In genomic region chr10:94382618-94383017, GRCm38 (mm10) we compare ENCODE assay signal across 21 mouse cellular contexts.
DNase-seq lines count a peak whose midpoint lies in the region; ATAC-seq and TF ChIP-seq lines count a peak whose summit lies in the region.
"Had no signal": no experiment of that assay in that cellular context is flagged by ENCODE, and none has a peak within 500 bp of the region (broad histone marks: within the 10 kb centered on the region; RNA-seq: fewer than 3 reads in every experiment).

No protein-coding gene starts in this region.

- ATAC-seq in cerebellum, adult (ENCODE audit: insufficient number of reproducible peaks, low FRiP score, low TSS enrichment) = no peak
- ATAC-seq in midbrain, postnatal 0 days (ENCODE audit: low FRiP score) = no peak
- ATAC-seq: CD4-positive, CD25-positive, alpha-beta regulatory T cell, adult 4 months; forebrain, embryonic 13.5 days; forebrain, postnatal 0 days had no signal

- 0 out of 2 replicates have a peak, but pooled peaks cover 4% of the 10 kb centered on the region for H3K9me3 ChIP-seq in midbrain, postnatal 0 days (ENCODE audit: low read length)

- no peaks in the 10 kb centered on the region for H3K27me3 ChIP-seq in midbrain, postnatal 0 days (ENCODE audit: insufficient read depth, low read length)
- H3K27me3 ChIP-seq: forebrain, embryonic 13.5 days; heart, embryonic 13.5 days; hindbrain, embryonic 12.5 days had no signal

- H3K4me2 ChIP-seq in midbrain, postnatal 0 days (ENCODE audit: low read depth, low read length, poor library complexity, severe bottlenecking) = no peak overlapping the region
- H3K4me2 ChIP-seq: forebrain, embryonic 13.5 days; heart, embryonic 13.5 days; hindbrain, embryonic 12.5 days had no signal

- TF ChIP-seq CTCF in midbrain, postnatal 0 days (IDR thresholded peaks at IDR 0.05) = no peak

- intact Hi-C loops in left cerebral cortex, postnatal 4 days (cut with DNase I) = no loop called here

- no peaks in the 10 kb centered on the region for H3K36me3 ChIP-seq in midbrain, postnatal 0 days (ENCODE audit: insufficient read depth, low read length)
- H3K36me3 ChIP-seq: embryonic facial prominence, embryonic 10.5 days; heart, embryonic 13.5 days had no signal

- no peak overlapping the region for H3K4me3 ChIP-seq in midbrain, postnatal 0 days (ENCODE audit: low read depth, low read length)
- H3K4me3 ChIP-seq: embryonic facial prominence, embryonic 10.5 days; forebrain, embryonic 13.5 days; gastrocnemius, adult 2 months; heart, embryonic 13.5 days; hindbrain, embryonic 12.5 days had no signal

- DNase-seq in cerebellum, postnatal 10 days = peak; percentile 39 to 50
- DNase-seq in left cerebral cortex, postnatal 4 days = peak; percentile 50
- no peak for DNase-seq in left cerebral cortex, adult 8-10 months (ENCODE audit: low spot score in 2 of 2)
- DNase-seq in retina, postnatal 1 day = peak; percentile 30
- no peak for DNase-seq in retina, embryonic 14.5 days (ENCODE audit: low spot score)
- DNase-seq in midbrain, postnatal 0 days (ENCODE audit: low spot score) = peak; percentile 53
- DNase-seq: adrenal gland, postnatal 10 days; B cell, adult 2 months; cerebellum, adult 18-20 months; cerebellum, adult 9-11 months; forebrain, postnatal 0 days; gastrocnemius, adult 2 months; gastrocnemius, postnatal 25 days; heart, adult 11 months; heart, postnatal 36 days had no signal

- H3K9ac ChIP-seq in midbrain, postnatal 0 days (replicated peaks; ENCODE audit: low read length, poor library complexity, severe bottlenecking) = no peak overlapping the region
- H3K9ac ChIP-seq: forebrain, embryonic 13.5 days; forebrain, postnatal 0 days; heart, embryonic 13.5 days; hindbrain, embryonic 12.5 days had no signal

- WGBS in midbrain, postnatal 0 days = 44% methylated on average over 14 of the region's 14 CpGs

- no peak overlapping the region for H3K27ac ChIP-seq in midbrain, postnatal 0 days (ENCODE audit: low read depth, low read length)
- H3K27ac ChIP-seq: embryonic facial prominence, embryonic 10.5 days; forebrain, embryonic 13.5 days; gastrocnemius, adult 2 months; heart, embryonic 13.5 days; hindbrain, embryonic 12.5 days had no signal

- peaks cover 4% of the 10 kb centered on the region; the same call in 1 of the 2 replicates for H3K4me1 ChIP-seq in midbrain, postnatal 0 days (ENCODE audit: insufficient read depth, low read length)

Comparison
In these comparisons a context has a peak if more than half of its experiments do, and no peak if none do; other contexts are left out.
1. DNase-seq: peak in cerebellum, postnatal 10 days (2 of 2), left cerebral cortex, postnatal 4 days (single experiment), retina, postnatal 1 day (single experiment) and midbrain, postnatal 0 days (single experiment); none in left cerebral cortex, adult 8-10 months (0 of 2) and retina, embryonic 14.5 days (single experiment).